Mouse (Mus musculus) midbrain, embryonic 14.5 days (tissue): ENCODE measurements around the gene Fam89b. TPM values are rescaled to one million over a fixed set of nuclear protein-coding genes. Genes with fewer than 3 reads are reported as not detected.
A peak's percentile ranks its signal among the peaks of the same experiment; 100 is the strongest.

Experiments used
- ATAC-seq: fragments of 200-750 bp; cut with Nextera tagmentation; 2 replicates; pipeline ENCODE4 v1.8.0; 2017; ENCODE audit warnings: moderate number of reproducible peaks, moderate library complexity; ENCODE audit not compliant: low FRiP score, low TSS enrichment
- DNase-seq: peaks from one replicate; pipeline ENCODE4 v3.0.0-alpha.2; 2015
- H3K27ac ChIP-seq: fragments of 300-500 bp; sonication (generic); replicated peaks from 2 replicates; pipeline ENCODE4 v1.5.1; 2014; ENCODE audit warnings: mild to moderate bottlenecking, low read depth, low read length, moderate library complexity
- H3K27me3 ChIP-seq: fragments of 300-500 bp; sonication (generic); 2 replicates; pipeline ENCODE4 v1.6.1; 2014; ENCODE audit warnings: low read length, control low read depth, mixed read lengths; ENCODE audit not compliant: control insufficient read depth, insufficient read depth
- H3K36me3 ChIP-seq: fragments of 300-500 bp; sonication (generic); 2 replicates; pipeline ENCODE4 v1.6.1; 2014; ENCODE audit warnings: low read length, control low read depth; ENCODE audit not compliant: control insufficient read depth, insufficient read depth
- H3K4me1 ChIP-seq: fragments of 300-500 bp; sonication (generic); 2 replicates; pipeline ENCODE4 v1.6.1; 2014; ENCODE audit warnings: mild to moderate bottlenecking, antibody characterized with exemption, low read length, control low read depth; ENCODE audit not compliant: control insufficient read depth, insufficient read depth
- H3K4me2 ChIP-seq: fragments of 300-500 bp; sonication (generic); 2 replicates; pipeline ENCODE4 v1.6.1; 2014; ENCODE audit warnings: mild to moderate bottlenecking, low read length, moderate library complexity
- H3K4me3 ChIP-seq: fragments of 300-500 bp; sonication (generic); replicated peaks from 2 replicates; pipeline ENCODE4 v1.5.1; 2014; ENCODE audit warnings: low read depth, low read length
- H3K9ac ChIP-seq: fragments of 300-500 bp; sonication (generic); replicated peaks from 2 replicates; pipeline ENCODE4 v1.6.1; 2014; ENCODE audit warnings: mild to moderate bottlenecking, low read length, moderate library complexity
- H3K9me3 ChIP-seq: fragments of 300-500 bp; sonication (generic); 2 replicates; pipeline ENCODE4 v1.6.1; 2016; ENCODE audit warnings: low read length, control low read depth, mixed read lengths; ENCODE audit not compliant: control insufficient read depth
- WGBS: fragments of 180-500 bp; shearing (Covaris S2); extraction: QIAGEN DNeasy Blood & Tissue Kit; methylation state at CpG from one replicate; pipeline ENCODE4 v1.1.7; 2014; 5-methylcytosine and 5-hydroxymethylcytosine counted together
- polyA plus RNA-seq: library from polyadenylated mRNA; unstranded; fragments of >200 nt; fragmentation: Nextera tagmentation; extraction: Ambion mirVana; gene quantifications from 2 replicates; pipeline ENCODE4 v1.2.1, GENCODE M21; 2014

Fam89b gene
- polyA plus RNA-seq, 1 experiment from 2014 or later: 169 TPM

DNA sequence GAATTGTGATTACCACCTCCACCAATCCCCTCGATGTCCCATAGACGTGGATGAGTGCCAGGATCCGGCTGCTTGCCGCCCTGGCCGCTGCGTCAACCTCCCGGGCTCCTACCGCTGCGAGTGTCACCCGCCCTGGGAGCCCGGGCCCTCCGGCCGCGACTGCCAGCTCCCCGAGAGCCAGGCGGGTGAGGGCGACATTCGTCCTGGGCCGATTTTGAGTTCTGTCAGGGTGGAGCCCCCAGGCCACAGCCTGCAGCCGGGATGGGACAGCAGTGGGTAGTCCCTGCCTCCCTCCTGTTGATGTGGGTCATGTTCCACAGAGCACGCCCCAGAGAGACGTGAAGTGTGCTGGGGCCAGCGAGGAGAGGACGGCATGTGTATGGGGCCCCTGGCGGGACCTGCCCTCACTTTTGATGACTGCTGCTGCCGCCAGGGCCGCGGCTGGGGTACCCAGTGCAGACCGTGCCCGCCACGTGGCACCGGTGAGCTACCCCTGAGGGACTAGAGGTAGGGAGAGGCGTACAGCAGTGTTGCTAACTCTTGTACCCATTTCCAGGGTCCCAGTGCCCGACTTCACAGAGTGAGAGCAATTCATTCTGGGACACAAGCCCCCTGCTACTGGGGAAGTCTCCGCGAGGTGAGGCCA, 27.7 kb upstream of the Fam89b start:
- DNase-seq: peak; percentile 44
- Histone ChIP-seq H3K4me2 (peak overlapping the region; percentile 33), H3K4me3 (0 out of 2 replicates have a peak overlapping the region, but pooled peaks have one; percentile 12), H3K27me3 (peaks cover 31% of the 10 kb centered on the region), H3K9ac (no peak overlapping the region), H3K27ac (no peak overlapping the region), H3K9me3 (no peaks in the 10 kb centered on the region), H3K4me1 (peaks cover 7% of the 10 kb centered on the region; the same call in 1 of the 2 replicates), H3K36me3 (peaks cover 51% of the 10 kb centered on the region)
- no peak; the same call in 1 of the 2 replicates for ATAC-seq
- WGBS: 13% methylated on average over 36 of the region's 36 CpGs

DNA sequence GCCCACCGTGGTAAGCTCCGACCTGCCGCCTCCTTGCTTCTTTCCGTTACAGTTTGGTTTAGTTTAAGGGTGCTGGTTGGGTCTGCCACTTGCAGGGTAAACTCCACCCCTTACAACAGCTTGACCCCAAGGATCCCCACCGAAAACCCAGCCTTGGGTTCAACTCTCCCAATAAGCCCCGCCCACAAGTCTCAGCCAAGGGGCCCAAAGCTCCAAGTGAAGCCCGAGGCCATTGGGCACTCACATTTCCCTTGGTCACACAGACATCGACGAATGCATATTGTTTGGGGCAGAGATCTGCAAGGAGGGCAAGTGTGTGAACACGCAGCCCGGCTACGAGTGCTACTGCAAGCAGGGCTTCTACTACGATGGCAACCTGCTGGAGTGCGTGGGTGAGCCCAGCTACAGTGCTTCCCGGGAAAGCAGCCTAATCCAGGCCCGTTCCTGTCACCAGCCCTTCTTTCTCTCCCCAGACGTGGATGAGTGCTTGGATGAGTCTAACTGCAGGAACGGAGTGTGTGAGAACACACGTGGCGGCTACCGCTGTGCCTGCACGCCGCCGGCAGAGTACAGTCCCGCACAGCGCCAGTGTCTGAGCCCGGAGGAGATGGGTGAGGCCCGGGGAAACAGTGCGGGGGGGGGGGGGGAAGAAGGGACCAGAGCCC, 27.0 kb upstream of the Fam89b start:
- Histone ChIP-seq H3K4me3 (0 out of 2 replicates have a peak overlapping the region, but pooled peaks have one; percentile 12), H3K36me3 (peaks cover 44% of the 10 kb centered on the region), H3K9me3 (no peaks in the 10 kb centered on the region), H3K4me1 (peaks cover 10% of the 10 kb centered on the region; the same call in 1 of the 2 replicates), H3K27ac (no peak overlapping the region), H3K9ac (no peak overlapping the region), H3K27me3 (peaks cover 36% of the 10 kb centered on the region), H3K4me2 (peak overlapping the region; percentile 33)
- WGBS: 10% methylated on average over 26 of the region's 29 CpGs
- ATAC-seq (no peak; the same call in 1 of the 2 replicates), DNase-seq (peak; percentile 37)

DNA sequence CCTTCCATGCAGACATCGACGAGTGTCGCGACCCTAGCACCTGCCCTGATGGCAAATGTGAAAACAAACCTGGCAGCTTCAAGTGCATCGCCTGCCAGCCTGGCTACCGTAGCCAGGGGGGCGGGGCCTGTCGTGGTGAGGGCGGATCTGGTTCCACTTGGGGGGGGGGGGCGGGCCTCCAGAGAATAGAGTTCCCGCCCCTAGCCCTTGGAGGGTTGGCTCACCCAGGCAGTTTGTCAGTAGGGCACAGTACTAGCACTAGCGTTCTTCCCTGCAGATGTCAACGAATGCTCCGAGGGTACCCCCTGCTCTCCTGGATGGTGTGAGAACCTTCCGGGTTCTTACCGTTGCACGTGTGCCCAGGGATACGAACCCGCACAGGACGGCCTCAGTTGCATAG, 22.3 kb upstream of the Fam89b start:
- 8% methylated on average over 19 of the region's 20 CpGs for WGBS
- Histone ChIP-seq H3K27me3 (peaks cover 42% of the 10 kb centered on the region), H3K4me3 (no peak overlapping the region), H3K4me2 (no peak overlapping the region), H3K36me3 (no peaks in the 10 kb centered on the region), H3K9ac (no peak overlapping the region; the same call in 1 of the 2 replicates), H3K4me1 (peaks cover 7% of the 10 kb centered on the region; the same call in 1 of the 2 replicates), H3K27ac (no peak overlapping the region), H3K9me3 (no peaks in the 10 kb centered on the region)
- DNase-seq (peak; percentile 26), ATAC-seq (no peak)

DNA sequence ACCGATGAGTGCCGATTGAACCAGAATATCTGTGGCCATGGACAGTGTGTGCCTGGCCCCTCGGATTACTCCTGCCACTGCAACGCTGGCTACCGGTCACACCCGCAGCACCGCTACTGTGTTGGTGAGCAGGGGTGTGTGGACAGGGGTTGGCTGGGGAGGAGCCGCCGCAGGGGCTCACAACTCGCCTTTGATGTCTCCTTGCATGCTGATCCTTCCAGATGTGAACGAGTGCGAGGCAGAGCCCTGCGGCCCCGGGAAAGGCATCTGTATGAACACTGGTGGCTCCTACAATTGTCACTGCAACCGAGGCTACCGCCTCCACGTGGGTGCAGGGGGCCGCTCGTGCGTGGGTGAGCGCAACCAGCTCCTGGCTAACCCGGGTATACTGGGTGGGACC, 21.5 kb upstream of the Fam89b start:
- Histone ChIP-seq H3K4me1 (peaks cover 12% of the 10 kb centered on the region), H3K9ac (no peak overlapping the region; the same call in 1 of the 2 replicates), H3K27ac (no peak overlapping the region), H3K9me3 (no peaks in the 10 kb centered on the region), H3K27me3 (peaks cover 34% of the 10 kb centered on the region), H3K4me2 (no peak overlapping the region), H3K4me3 (no peak overlapping the region), H3K36me3 (no peaks in the 10 kb centered on the region)
- ATAC-seq (no peak), DNase-seq (peak; percentile 17)
- WGBS: 8% methylated on average over 22 of the region's 22 CpGs

DNA sequence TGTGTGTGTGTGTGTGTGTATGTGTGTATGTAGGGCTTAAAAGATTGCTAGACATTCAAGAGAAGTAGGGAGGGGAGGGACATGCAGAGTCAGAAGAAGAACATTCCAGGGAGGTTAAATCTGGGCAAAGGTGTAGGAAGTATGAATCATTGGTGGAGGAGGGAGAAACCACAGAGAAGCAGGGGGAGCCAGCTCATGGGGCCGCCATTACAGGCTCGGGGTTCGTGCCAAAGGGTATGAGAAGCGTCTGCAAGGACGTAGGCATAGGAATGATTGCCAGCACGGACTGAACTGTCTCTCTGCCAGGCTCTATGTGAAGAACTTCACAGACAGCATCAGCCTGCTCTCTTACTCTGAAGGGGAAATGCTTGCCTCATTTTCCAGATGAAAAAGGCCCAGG, 20.0 kb upstream of the Fam89b start:
- no peaks in the 10 kb centered on the region for H3K9me3 ChIP-seq
- peaks cover 19% of the 10 kb centered on the region for H3K4me1 ChIP-seq
- no peak overlapping the region for H3K4me2 ChIP-seq
- no peak overlapping the region for H3K4me3 ChIP-seq
- DNase-seq (no peak), ATAC-seq (no peak)
- peaks cover 48% of the 10 kb centered on the region for H3K27me3 ChIP-seq
- WGBS: 88% methylated on average over 6 of the region's 6 CpGs
- H3K36me3 ChIP-seq: no peaks in the 10 kb centered on the region
- no peak overlapping the region for H3K27ac ChIP-seq
- no peak overlapping the region for H3K9ac ChIP-seq

DNA sequence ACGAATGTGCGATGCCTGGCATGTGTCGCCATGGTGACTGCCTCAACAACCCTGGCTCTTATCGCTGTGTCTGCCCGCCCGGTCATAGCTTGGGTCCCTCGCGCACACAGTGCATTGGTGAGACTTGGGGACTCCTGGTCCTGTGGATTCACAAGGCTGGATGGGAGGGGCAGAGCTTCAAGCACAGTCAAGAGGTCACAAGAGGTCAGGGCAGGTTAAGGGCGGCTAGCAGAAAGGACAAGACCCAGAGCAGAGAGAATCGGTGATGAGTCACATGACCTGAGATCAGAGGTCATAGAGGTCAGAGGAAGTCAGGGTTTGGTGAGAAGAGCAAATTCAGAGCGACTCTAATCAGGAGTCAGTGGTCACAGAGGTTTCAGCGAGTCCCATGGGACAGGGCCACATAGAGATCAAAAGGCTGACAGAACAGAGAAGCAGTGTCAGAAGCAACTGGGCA, 17.5 kb upstream of the Fam89b start:
- ATAC-seq (no peak), DNase-seq (no peak)
- no peak overlapping the region for H3K4me3 ChIP-seq
- H3K4me1 ChIP-seq: peaks cover 28% of the 10 kb centered on the region
- H3K36me3 ChIP-seq: no peaks in the 10 kb centered on the region
- no peak overlapping the region for H3K27ac ChIP-seq
- 13% methylated on average over 12 of the region's 12 CpGs for WGBS
- no peaks in the 10 kb centered on the region for H3K9me3 ChIP-seq
- H3K9ac ChIP-seq: no peak overlapping the region
- H3K4me2 ChIP-seq: no peak overlapping the region
- peaks cover 48% of the 10 kb centered on the region; the same call in 1 of the 2 replicates for H3K27me3 ChIP-seq

DNA sequence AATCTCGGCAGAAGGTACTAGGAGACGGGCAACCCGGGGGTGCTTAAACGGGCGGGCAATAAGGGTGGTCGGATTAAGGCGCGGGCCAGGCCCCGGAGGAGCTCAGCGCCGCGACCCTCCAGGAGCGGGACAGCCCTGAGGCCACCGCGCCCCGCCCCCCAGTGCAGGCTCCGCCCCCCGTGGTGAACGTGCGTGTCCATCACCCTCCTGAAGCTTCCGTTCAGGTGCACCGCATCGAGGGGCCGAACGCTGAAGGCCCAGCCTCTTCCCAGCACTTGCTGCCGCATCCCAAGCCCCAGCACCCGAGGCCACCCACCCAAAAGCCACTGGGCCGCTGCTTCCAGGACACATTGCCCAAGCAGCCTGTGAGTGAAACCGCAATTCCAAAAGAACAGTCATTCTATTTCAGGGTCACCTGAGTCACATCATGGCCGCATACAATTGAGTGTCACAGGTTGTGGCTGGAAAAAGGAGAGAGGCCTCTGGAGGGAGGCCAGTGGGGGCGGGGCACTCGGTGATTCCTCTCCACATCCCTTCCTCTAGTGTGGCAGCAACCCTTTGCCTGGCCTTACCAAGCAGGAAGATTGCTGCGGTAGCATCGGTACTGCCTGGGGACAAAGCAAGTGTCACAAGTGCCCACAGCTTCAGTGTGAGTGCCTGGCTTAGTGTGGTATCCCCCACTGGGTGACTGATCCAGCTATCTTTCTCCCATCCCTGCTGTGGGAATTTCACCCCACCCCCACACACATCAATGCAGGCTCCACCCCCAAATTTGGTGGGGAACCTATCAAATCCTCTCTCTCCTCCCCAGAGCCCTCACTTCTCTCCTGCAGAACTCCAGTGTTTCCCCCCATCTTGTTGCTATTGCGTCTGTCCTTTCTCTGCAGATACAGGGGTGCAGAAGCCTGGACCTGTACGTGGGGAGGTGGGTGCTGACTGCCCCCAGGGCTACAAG, 16.6 kb upstream of the Fam89b start:
- Histone ChIP-seq H3K4me3 (peak overlapping the region; percentile 27), H3K4me2 (peak overlapping the region; percentile 49), H3K9me3 (no peaks in the 10 kb centered on the region), H3K36me3 (no peaks in the 10 kb centered on the region), H3K27ac (no peak overlapping the region), H3K4me1 (peaks cover 32% of the 10 kb centered on the region), H3K27me3 (peaks cover 44% of the 10 kb centered on the region; the same call in 1 of the 2 replicates), H3K9ac (peak overlapping the region; percentile 51)
- DNase-seq (peak; percentile 51), ATAC-seq (no peak)
- 5% methylated on average over 35 of the region's 36 CpGs for WGBS

DNA sequence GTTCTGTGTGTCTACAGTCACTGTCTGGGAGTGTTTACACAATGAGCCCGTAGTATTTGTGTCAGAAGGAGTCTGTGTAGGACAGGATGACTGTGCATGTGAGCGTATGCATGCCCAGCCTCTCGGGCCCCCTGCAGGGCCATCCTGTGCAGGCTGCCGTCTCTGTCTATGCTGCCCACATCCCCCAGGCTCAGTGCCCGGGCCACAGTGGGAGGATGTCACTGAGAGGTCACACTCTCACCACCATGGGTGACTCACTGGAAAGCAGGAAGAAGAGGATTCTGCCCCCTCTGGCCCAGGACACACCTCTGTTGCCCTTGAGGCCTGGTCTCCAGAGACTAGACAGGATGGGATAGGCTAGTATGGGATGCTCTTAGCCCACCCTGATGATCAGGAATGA, 14.1 kb upstream of the Fam89b start:
- Histone ChIP-seq H3K4me2 (no peak overlapping the region; the same call in 1 of the 2 replicates), H3K4me1 (peaks cover 36% of the 10 kb centered on the region), H3K9me3 (no peaks in the 10 kb centered on the region), H3K4me3 (no peak overlapping the region), H3K27ac (no peak overlapping the region), H3K36me3 (no peaks in the 10 kb centered on the region), H3K9ac (no peak overlapping the region), H3K27me3 (peaks cover 27% of the 10 kb centered on the region; the same call in 1 of the 2 replicates)
- no peak for DNase-seq
- ATAC-seq: no peak
- WGBS: 60% methylated on average over 5 of the region's 5 CpGs
